Mouse (Mus musculus) cerebellum, adult 8-10 months (tissue): Measurements from ENCODE around the gene Duox2.

Experiments
- DNase-seq: peaks from one replicate; pipeline ENCODE4 v3.0.0; 2022

The Duox2 gene

GRCm38 (mm10) chr2:122301921-122302573, 3.8 kb upstream of the Duox2 start:
- no peak for DNase-seq

- DNase-seq, result peak; percentile 35
Measured at GRCm38 (mm10) chr2:122301081-122301920, 3.1 kb upstream of the Duox2 start.

- DNase-seq, result no peak
Measured at GRCm38 (mm10) chr2:122300656-122301020, 2.4 kb upstream of the Duox2 start.

GRCm38 (mm10) chr2:122299911-122300655, 1.8 kb upstream of the Duox2 start:
- DNase-seq, result no peak

- DNase-seq, result peak; percentile 7
Measured at GRCm38 (mm10) chr2:122298596-122299490, 594 bp upstream of the Duox2 start, which contains the start of gene Duoxa2. TSS of gene Duoxa2 (plus strand) at chr2:122298900.

GRCm38 (mm10) chr2:122297271-122298095, 766 bp downstream of the Duox2 start:
- no peak for DNase-seq

- no peak for DNase-seq
Measured at GRCm38 (mm10) chr2:122294916-122295315, 3.3 kb downstream of the Duox2 start.

- no peak for DNase-seq
Measured at GRCm38 (mm10) chr2:122286137-122286536, 12.1 kb downstream of the Duox2 start.

GRCm38 (mm10) chr2:122284091-122284490, 14.2 kb downstream of the Duox2 start:
- no peak for DNase-seq

- DNase-seq, result no peak
Measured at GRCm38 (mm10) chr2:122278769-122279168, 19.5 kb downstream of the Duox2 start.

- no peak for DNase-seq
Measured at GRCm38 (mm10) chr2:122266407-122267193, 31.6 kb downstream of the Duox2 start.

GRCm38 (mm10) chr2:122264690-122265089, 33.6 kb downstream of the Duox2 start:
- no peak for DNase-seq

- no peak for DNase-seq
Measured at GRCm38 (mm10) chr2:122260729-122261128, 37.5 kb downstream of the Duox2 start.

- DNase-seq, result no peak
Measured at GRCm38 (mm10) chr2:122255997-122256396, 42.3 kb downstream of the Duox2 start.

- no peak for DNase-seq
Measured at GRCm38 (mm10) chr2:122247786-122248185, 50.5 kb downstream of the Duox2 start.

- peak; percentile 77 for DNase-seq
Measured at GRCm38 (mm10) chr2:122243671-122244131, 54.5 kb downstream of the Duox2 start.

- DNase-seq, result no peak
Measured at GRCm38 (mm10) chr2:122241935-122242334, 56.3 kb downstream of the Duox2 start.

- no peak for DNase-seq
Measured at GRCm38 (mm10) chr2:122241226-122241625, 57.0 kb downstream of the Duox2 start.

GRCm38 (mm10) chr2:122240735-122241134, 57.5 kb downstream of the Duox2 start:
- no peak for DNase-seq

- DNase-seq, result no peak
Measured at GRCm38 (mm10) chr2:122237891-122238470, 60.3 kb downstream of the Duox2 start.
